26 mouse cellular contexts compared by ENCODE assay signal in genomic region chr15:7340703-7341309, GRCm38 (mm10). TPM values are rescaled to one million over a fixed set of nuclear protein-coding genes. Genes with fewer than 3 reads are reported as not detected.
DNase-seq lines count a peak whose midpoint lies in the region; ATAC-seq and TF ChIP-seq lines count a peak whose summit lies in the region.
"Had no signal": no experiment of that assay in that cellular context is flagged by ENCODE, and none has a peak within 500 bp of the region (broad histone marks: within the 10 kb centered on the region; RNA-seq: fewer than 3 reads in every experiment).

No protein-coding gene starts in this region.

- no peaks in the 10 kb centered on the region for H3K4me1 ChIP-seq in forebrain, embryonic 14.5 days (ENCODE audit: control insufficient read depth, insufficient read depth, low read length)
- no peaks in the 10 kb centered on the region for H3K4me1 ChIP-seq in forebrain, embryonic 15.5 days
- no peaks in the 10 kb centered on the region for H3K4me1 ChIP-seq in lung, embryonic 15.5 days
- H3K4me1 ChIP-seq in midbrain, embryonic 14.5 days (ENCODE audit: control insufficient read depth, insufficient read depth, low read length), result no peaks in the 10 kb centered on the region
- H3K4me1 ChIP-seq in midbrain, embryonic 13.5 days (replicated peaks), result no peaks in the 10 kb centered on the region
- H3K4me1 ChIP-seq: forebrain, embryonic 10.5 days; heart, embryonic 12.5 days; heart, embryonic 15.5 days; hindbrain, embryonic 10.5 days; hindbrain, embryonic 13.5 days had no signal

- no peaks in the 10 kb centered on the region for H3K27me3 ChIP-seq in forebrain, embryonic 14.5 days (replicated peaks; ENCODE audit: control insufficient read depth, insufficient read depth, low read length)
- H3K27me3 ChIP-seq in forebrain, embryonic 15.5 days, result no peaks in the 10 kb centered on the region
- H3K27me3 ChIP-seq in lung, embryonic 15.5 days, result no peaks in the 10 kb centered on the region
- no peaks in the 10 kb centered on the region for H3K27me3 ChIP-seq in midbrain, embryonic 14.5 days (ENCODE audit: control insufficient read depth, insufficient read depth, low read length)
- H3K27me3 ChIP-seq in midbrain, embryonic 13.5 days, result no peaks in the 10 kb centered on the region
- H3K27me3 ChIP-seq: heart, embryonic 12.5 days; heart, embryonic 15.5 days; hindbrain, embryonic 13.5 days had no signal

- DNase-seq in forebrain, embryonic 14.5 days (ENCODE audit: low spot score), result peak; percentile 10
- no peak for DNase-seq in lung, postnatal 25 days (ENCODE audit: low spot score)
- peak; percentile 27 for DNase-seq in midbrain, embryonic 14.5 days
- DNase-seq in brain, embryonic 14.5 days (ENCODE audit: low read depth), result peak; percentile 22
- DNase-seq in left cerebral cortex, postnatal 36 days (ENCODE audit: low spot score in 2 of 2), result no peak
- DNase-seq: adrenal gland, adult 8-10 months; adrenal gland, postnatal 25 days; cerebellum, adult 18-20 months; cerebellum, adult 9-10 months; cerebellum, postnatal 14 days; gastrocnemius, adult 2 months; gastrocnemius, postnatal 14 days; heart, adult 18-20 months; heart, postnatal 10 days; heart, postnatal 36 days had no signal

- 74% methylated on average over 5 of the region's 5 CpGs for WGBS in forebrain, embryonic 14.5 days
- WGBS in forebrain, embryonic 15.5 days, result 61% methylated on average over 5 of the region's 5 CpGs
- 30% methylated on average over 5 of the region's 5 CpGs for WGBS in lung, embryonic 15.5 days
- WGBS in midbrain, embryonic 14.5 days, result 50% methylated on average over 5 of the region's 5 CpGs
- 47% methylated on average over 5 of the region's 5 CpGs for WGBS in midbrain, embryonic 13.5 days

- no peak overlapping the region for H3K9ac ChIP-seq in forebrain, embryonic 14.5 days (ENCODE audit: low read length)
- no peak overlapping the region for H3K9ac ChIP-seq in forebrain, embryonic 15.5 days (replicated peaks)
- H3K9ac ChIP-seq in lung, embryonic 15.5 days, result no peak overlapping the region
- no peak overlapping the region for H3K9ac ChIP-seq in midbrain, embryonic 14.5 days (replicated peaks; ENCODE audit: low read length)
- no peak overlapping the region for H3K9ac ChIP-seq in midbrain, embryonic 13.5 days (replicated peaks)
- H3K9ac ChIP-seq: heart, embryonic 12.5 days; heart, embryonic 15.5 days; hindbrain, embryonic 13.5 days had no signal

- TF ChIP-seq CTCF in brain, embryonic 14.5 days (IDR thresholded peaks at IDR 0.05; ENCODE audit: borderline replicate concordance, extremely low read depth, insufficient read depth, insufficient read length), result no peak

- no peak overlapping the region for H3K4me2 ChIP-seq in forebrain, embryonic 14.5 days (ENCODE audit: low read length)
- H3K4me2 ChIP-seq in forebrain, embryonic 15.5 days (replicated peaks), result no peak overlapping the region
- no peak overlapping the region for H3K4me2 ChIP-seq in lung, embryonic 15.5 days
- H3K4me2 ChIP-seq in midbrain, embryonic 14.5 days (ENCODE audit: low read length), result no peak overlapping the region
- H3K4me2 ChIP-seq in midbrain, embryonic 13.5 days (replicated peaks), result no peak overlapping the region
- H3K4me2 ChIP-seq: heart, embryonic 12.5 days; heart, embryonic 15.5 days; hindbrain, embryonic 13.5 days had no signal

- intact Hi-C loops in left cerebral cortex, postnatal 36 days (cut with DNase I), result no loop called here

- H3K9me3 ChIP-seq in forebrain, embryonic 14.5 days (replicated peaks; ENCODE audit: control insufficient read depth, low read length), result no peaks in the 10 kb centered on the region
- no peaks in the 10 kb centered on the region for H3K9me3 ChIP-seq in forebrain, embryonic 15.5 days
- no peaks in the 10 kb centered on the region for H3K9me3 ChIP-seq in lung, embryonic 15.5 days
- H3K9me3 ChIP-seq in midbrain, embryonic 14.5 days (ENCODE audit: control insufficient read depth, low read length), result no peaks in the 10 kb centered on the region
- no peaks in the 10 kb centered on the region for H3K9me3 ChIP-seq in midbrain, embryonic 13.5 days
- H3K9me3 ChIP-seq: forebrain, embryonic 10.5 days; heart, embryonic 15.5 days; hindbrain, embryonic 10.5 days; hindbrain, embryonic 13.5 days had no signal

- TF ChIP-seq POLR2A in brain, embryonic 14.5 days (IDR thresholded peaks at IDR 0.05; ENCODE audit: borderline replicate concordance, extremely low read depth, insufficient read depth, insufficient read length, poor library complexity, severe bottlenecking), result no peak

- no peak overlapping the region for H3K4me3 ChIP-seq in forebrain, embryonic 14.5 days (ENCODE audit: low read depth, low read length)
- no peak overlapping the region for H3K4me3 ChIP-seq in forebrain, embryonic 15.5 days
- H3K4me3 ChIP-seq in lung, embryonic 15.5 days, result no peak overlapping the region
- H3K4me3 ChIP-seq in midbrain, embryonic 14.5 days (replicated peaks; ENCODE audit: low read depth, low read length), result no peak overlapping the region
- H3K4me3 ChIP-seq in midbrain, embryonic 13.5 days (replicated peaks), result no peak overlapping the region
- H3K4me3 ChIP-seq: forebrain, embryonic 10.5 days; gastrocnemius, adult 2 months; heart, embryonic 12.5 days; heart, embryonic 15.5 days; hindbrain, embryonic 10.5 days; hindbrain, embryonic 13.5 days had no signal

- ATAC-seq in forebrain, embryonic 14.5 days, result no peak
- ATAC-seq in forebrain, embryonic 15.5 days (replicated peaks), result no peak
- peak; percentile 31; the same call in 1 of the 2 replicates for ATAC-seq in lung, embryonic 15.5 days (ENCODE audit: borderline replicate concordance, extremely low read depth, low FRiP score, low TSS enrichment)
- no peak for ATAC-seq in midbrain, embryonic 14.5 days (ENCODE audit: low FRiP score, low TSS enrichment)
- no peak for ATAC-seq in midbrain, embryonic 13.5 days
- ATAC-seq: activated CD4-positive, CD25-positive, alpha-beta regulatory T cell, adult 4 months; forebrain, embryonic 16.5 days; hindbrain, embryonic 16.5 days had no signal

- H3K27ac ChIP-seq in forebrain, embryonic 14.5 days (ENCODE audit: low read depth, low read length), result no peak overlapping the region
- no peak overlapping the region for H3K27ac ChIP-seq in forebrain, embryonic 15.5 days (replicated peaks)
- H3K27ac ChIP-seq in lung, embryonic 15.5 days, result no peak overlapping the region
- no peak overlapping the region for H3K27ac ChIP-seq in midbrain, embryonic 14.5 days (replicated peaks; ENCODE audit: low read depth, low read length)
- no peak overlapping the region for H3K27ac ChIP-seq in midbrain, embryonic 13.5 days
- H3K27ac ChIP-seq: forebrain, embryonic 10.5 days; gastrocnemius, adult 2 months; heart, embryonic 15.5 days; hindbrain, embryonic 10.5 days; hindbrain, embryonic 13.5 days had no signal

- H3K36me3 ChIP-seq in forebrain, embryonic 14.5 days (ENCODE audit: control insufficient read depth, insufficient read depth, low read length), result no peaks in the 10 kb centered on the region
- H3K36me3 ChIP-seq in forebrain, embryonic 15.5 days, result no peaks in the 10 kb centered on the region
- H3K36me3 ChIP-seq in lung, embryonic 15.5 days, result no peaks in the 10 kb centered on the region
- no peaks in the 10 kb centered on the region for H3K36me3 ChIP-seq in midbrain, embryonic 14.5 days (ENCODE audit: control insufficient read depth, insufficient read depth, low read length)
- H3K36me3 ChIP-seq in midbrain, embryonic 13.5 days, result no peaks in the 10 kb centered on the region
- H3K36me3 ChIP-seq: forebrain, embryonic 10.5 days; heart, embryonic 12.5 days; heart, embryonic 15.5 days; hindbrain, embryonic 10.5 days; hindbrain, embryonic 13.5 days had no signal

RNA-seq across cellular contexts. Expression of gene Egflam, which starts 57.4 kb away (rescaled TPM):
- polyA plus RNA-seq in forebrain, embryonic 14.5 days (2014; fragmentation: Nextera tagmentation; extraction: Ambion mirVana), result 3.7 and 5.7 TPM in 2 replicates
- polyA plus RNA-seq in forebrain, embryonic 15.5 days (2015; fragmentation: Nextera tagmentation; extraction: Ambion mirVana), result 4.5 and 4.6 TPM in 2 replicates
- 23.2 and 26.9 TPM in 2 replicates for polyA plus RNA-seq in lung, embryonic 15.5 days (2015; fragmentation: Nextera tagmentation; extraction: Ambion mirVana)
- 1.7 and 8.4 TPM in 2 replicates for polyA plus RNA-seq in midbrain, embryonic 14.5 days (2014; fragmentation: Nextera tagmentation; extraction: Ambion mirVana)
- polyA plus RNA-seq in midbrain, embryonic 13.5 days (2015; fragmentation: Nextera tagmentation; extraction: Ambion mirVana), result 5.7 and 7.7 TPM in 2 replicates
- 3.4 and 8.0 TPM in 2 replicates for polyA plus RNA-seq in brain, embryonic 14.5 days (2012; rRNA removed)
- total RNA-seq in left cerebral cortex, postnatal 36 days (2021), result 1 to 10 TPM; 3.4 to 5.7 TPM

Comparison
In these comparisons a context has a peak if more than half of its experiments do, and no peak if none do; other contexts are left out.
1. DNase-seq: peak in forebrain, embryonic 14.5 days (single experiment), midbrain, embryonic 14.5 days (single experiment) and brain, embryonic 14.5 days (single experiment); none in lung, postnatal 25 days (single experiment) and left cerebral cortex, postnatal 36 days (0 of 2).